Mouse (Mus musculus) hindbrain, embryonic 11.5 days (tissue): ENCODE measurements around the gene Lhx6. TPM values are rescaled to one million over a fixed set of nuclear protein-coding genes. Genes with fewer than 3 reads are reported as not detected.

Experiments used
- ATAC-seq: fragments of 200-750 bp; cut with Nextera tagmentation; 2 replicates; pipeline ENCODE4 v1.8.0; 2017; ENCODE audit warnings: mild to moderate bottlenecking, moderate TSS enrichment, moderate library complexity; ENCODE audit not compliant: low FRiP score
- DNase-seq: peaks from one replicate; pipeline ENCODE4 v3.0.0-alpha.2; 2015; ENCODE audit warnings: low spot score
- H3K27ac ChIP-seq: fragments of 300-500 bp; sonication (generic); 2 replicates; pipeline ENCODE4 v1.5.1; 2014; ENCODE audit warnings: mild to moderate bottlenecking, low read depth, low read length
- H3K27me3 ChIP-seq: fragments of 300-500 bp; sonication (generic); 2 replicates; pipeline ENCODE4 v1.6.1; 2014; ENCODE audit warnings: mild to moderate bottlenecking, low read length, moderate library complexity, mixed read lengths; ENCODE audit not compliant: control insufficient read depth, insufficient read depth
- H3K36me3 ChIP-seq: fragments of 300-500 bp; sonication (generic); 2 replicates; pipeline ENCODE4 v1.6.1; 2014; ENCODE audit warnings: mild to moderate bottlenecking, low read length, moderate library complexity, mixed read lengths; ENCODE audit not compliant: control insufficient read depth, insufficient read depth
- H3K4me1 ChIP-seq: fragments of 300-500 bp; sonication (generic); replicated peaks from 2 replicates; pipeline ENCODE4 v1.6.1; 2014; ENCODE audit warnings: low read length, mixed read lengths; ENCODE audit not compliant: control insufficient read depth, insufficient read depth
- H3K4me2 ChIP-seq: fragments of 300-500 bp; sonication (generic); replicated peaks from 2 replicates; pipeline ENCODE4 v1.6.1; 2014; ENCODE audit warnings: mild to moderate bottlenecking, low read depth, low read length
- H3K4me3 ChIP-seq: fragments of 300-500 bp; sonication (generic); 2 replicates; pipeline ENCODE4 v1.5.1; 2014; ENCODE audit warnings: low read depth, low read length
- H3K9ac ChIP-seq: fragments of 300-500 bp; sonication (generic); 2 replicates; pipeline ENCODE4 v1.6.1; 2014; ENCODE audit warnings: low read depth, low read length
- H3K9me3 ChIP-seq: fragments of 300-500 bp; sonication (generic); 2 replicates; pipeline ENCODE4 v1.6.1; 2016; ENCODE audit warnings: low read length; ENCODE audit not compliant: control insufficient read depth
- WGBS: fragments of 180-500 bp; shearing (Covaris S2); extraction: QIAGEN DNeasy Blood & Tissue Kit; methylation state at CpG from one replicate; pipeline ENCODE4 v1.1.7; 2014; 5-methylcytosine and 5-hydroxymethylcytosine counted together
- polyA plus RNA-seq: library from polyadenylated mRNA; unstranded; fragments of >200 nt; fragmentation: Nextera tagmentation; extraction: Ambion mirVana; gene quantifications from 2 replicates; pipeline ENCODE4 v1.2.1, GENCODE M21; 2014

Gene Lhx6
- polyA plus RNA-seq, 1 experiment from 2014 or later, result 1.3 TPM

DNA sequence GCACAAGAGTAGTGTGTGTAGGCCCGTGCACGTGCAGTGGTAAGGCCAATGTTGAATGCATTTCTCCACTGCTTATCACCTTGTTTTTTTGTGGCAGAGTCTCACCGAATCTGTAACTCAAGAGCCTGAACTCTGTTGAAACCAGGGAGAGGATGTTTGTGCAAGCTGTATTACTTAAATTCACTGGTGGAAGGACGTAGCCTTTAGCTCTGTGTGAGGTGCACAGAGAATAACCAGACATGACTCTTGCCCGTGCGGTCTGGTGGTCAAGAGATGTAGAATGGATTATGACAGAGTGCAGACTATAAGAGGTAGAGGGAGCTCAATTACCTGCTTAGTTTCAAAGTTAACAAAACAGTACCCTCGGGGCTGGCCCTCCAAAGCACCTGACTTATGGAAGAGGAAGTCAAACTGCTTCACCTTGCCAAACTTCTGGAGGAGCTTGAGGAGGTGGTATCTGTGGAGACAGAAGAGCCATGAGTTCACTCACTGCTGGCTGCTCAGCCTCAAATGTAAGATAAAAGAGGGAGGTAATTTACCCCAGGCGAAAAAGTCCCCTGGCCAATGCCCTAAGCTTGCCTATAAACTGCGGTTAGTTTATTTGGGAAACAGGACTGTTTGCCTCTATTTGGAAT is 21.7 kb upstream of the Lhx6 start:
- ATAC-seq (no peak), DNase-seq (no peak)
- Histone ChIP-seq H3K4me1 (no peaks in the 10 kb centered on the region), H3K9me3 (no peaks in the 10 kb centered on the region), H3K4me2 (no peak overlapping the region), H3K4me3 (no peak overlapping the region), H3K9ac (no peak overlapping the region), H3K27me3 (no peaks in the 10 kb centered on the region), H3K27ac (no peak overlapping the region), H3K36me3 (0 out of 2 replicates have a peak, but pooled peaks cover 6% of the 10 kb centered on the region)
- 98% methylated on average over 9 of the region's 9 CpGs for WGBS

DNA sequence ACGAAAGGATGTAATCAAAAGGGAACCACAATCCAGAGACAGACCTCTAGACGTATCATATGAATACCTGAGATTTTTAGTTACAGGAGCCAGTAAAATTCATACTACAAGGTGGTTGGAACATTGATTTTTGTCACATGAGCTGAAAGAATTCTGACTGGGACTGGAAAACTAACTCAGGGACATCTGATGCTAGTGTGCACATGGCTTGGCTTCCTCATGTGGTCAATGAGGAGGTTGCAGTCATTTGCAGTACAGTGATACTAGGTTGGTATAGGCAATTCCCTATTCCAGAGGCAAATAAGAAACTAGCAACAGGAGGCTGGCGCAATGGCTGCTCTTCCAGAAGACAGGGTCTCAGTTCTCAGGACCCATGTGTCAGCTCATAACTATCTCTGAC is 7.4 kb upstream of the Lhx6 start:
- 74% methylated on average over 3 of the region's 3 CpGs for WGBS
- H3K9ac ChIP-seq, result no peak overlapping the region
- no peaks in the 10 kb centered on the region for H3K4me1 ChIP-seq
- H3K9me3 ChIP-seq, result no peaks in the 10 kb centered on the region
- no peak overlapping the region for H3K27ac ChIP-seq
- peaks cover 2% of the 10 kb centered on the region; the same call in 1 of the 2 replicates for H3K36me3 ChIP-seq
- H3K4me2 ChIP-seq, result no peak overlapping the region
- H3K4me3 ChIP-seq, result no peak overlapping the region
- peaks cover 19% of the 10 kb centered on the region for H3K27me3 ChIP-seq
- no peak for ATAC-seq
- DNase-seq, result no peak

DNA sequence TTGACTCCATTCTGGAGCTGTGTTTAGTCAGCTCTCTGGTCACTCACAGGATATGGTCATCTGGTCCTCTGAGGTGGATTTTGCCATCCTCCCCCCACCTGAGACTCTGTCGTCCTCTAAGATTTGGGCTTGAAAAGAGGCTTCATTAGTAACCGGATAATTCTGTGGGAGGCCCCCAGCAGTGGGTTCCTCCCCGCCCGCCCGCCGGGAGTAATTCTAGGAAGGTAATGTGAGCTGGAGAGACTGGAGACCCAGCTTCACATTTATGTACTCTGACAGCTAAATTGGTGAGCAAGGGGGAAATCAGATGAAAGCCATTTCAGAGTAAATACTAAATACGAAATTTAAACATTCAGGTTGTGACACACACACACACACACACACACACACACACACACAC is 3.4 kb upstream of the Lhx6 start:
- H3K4me2 ChIP-seq, result no peak overlapping the region
- ATAC-seq, result no peak
- H3K9me3 ChIP-seq, result no peaks in the 10 kb centered on the region
- DNase-seq, result no peak
- no peaks in the 10 kb centered on the region for H3K36me3 ChIP-seq
- 10% methylated on average over 7 of the region's 7 CpGs for WGBS
- peaks cover 9% of the 10 kb centered on the region for H3K4me1 ChIP-seq
- no peak overlapping the region for H3K9ac ChIP-seq
- H3K27ac ChIP-seq, result no peak overlapping the region
- peaks cover 59% of the 10 kb centered on the region for H3K27me3 ChIP-seq
- no peak overlapping the region for H3K4me3 ChIP-seq

DNA sequence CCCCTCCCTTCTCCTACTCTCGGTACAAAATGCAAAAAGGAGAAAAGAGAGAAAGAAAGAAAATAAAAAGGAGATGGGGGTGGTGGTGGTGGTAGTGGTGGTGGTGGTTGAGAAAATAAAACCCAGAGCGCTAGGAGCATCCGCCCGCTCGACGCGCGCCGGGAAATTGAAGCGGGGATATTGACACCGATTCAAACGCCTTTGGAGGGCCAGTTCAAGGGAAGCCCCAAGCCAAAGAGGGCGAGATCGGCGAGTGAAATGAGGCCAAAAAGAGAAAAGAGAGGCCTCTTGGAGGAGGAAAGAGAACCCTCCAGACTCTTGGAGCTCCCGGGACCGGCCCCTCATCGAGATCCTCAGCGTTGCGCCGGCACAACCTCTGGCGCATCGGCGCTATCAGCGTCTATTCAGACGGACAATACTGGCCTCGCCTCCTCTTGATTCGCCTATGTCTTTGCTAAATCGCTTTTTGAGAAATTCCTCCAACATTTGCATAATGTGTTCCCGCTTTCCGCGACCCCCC is 712 bp downstream of the Lhx6 start:
- peak; percentile 39; the same call in 1 of the 2 replicates for ATAC-seq
- Histone ChIP-seq H3K4me1 (peaks cover 14% of the 10 kb centered on the region), H3K9me3 (no peaks in the 10 kb centered on the region), H3K27me3 (peaks cover 96% of the 10 kb centered on the region), H3K9ac (0 out of 2 replicates have a peak overlapping the region, but pooled peaks have one; percentile 15), H3K4me3 (peak overlapping the region; percentile 26), H3K4me2 (peak overlapping the region; percentile 36), H3K36me3 (no peaks in the 10 kb centered on the region), H3K27ac (no peak overlapping the region)
- DNase-seq, result peak; percentile 70
- under 1% methylated on average over 30 of the region's 32 CpGs for whole genome bisulfite sequencing

DNA sequence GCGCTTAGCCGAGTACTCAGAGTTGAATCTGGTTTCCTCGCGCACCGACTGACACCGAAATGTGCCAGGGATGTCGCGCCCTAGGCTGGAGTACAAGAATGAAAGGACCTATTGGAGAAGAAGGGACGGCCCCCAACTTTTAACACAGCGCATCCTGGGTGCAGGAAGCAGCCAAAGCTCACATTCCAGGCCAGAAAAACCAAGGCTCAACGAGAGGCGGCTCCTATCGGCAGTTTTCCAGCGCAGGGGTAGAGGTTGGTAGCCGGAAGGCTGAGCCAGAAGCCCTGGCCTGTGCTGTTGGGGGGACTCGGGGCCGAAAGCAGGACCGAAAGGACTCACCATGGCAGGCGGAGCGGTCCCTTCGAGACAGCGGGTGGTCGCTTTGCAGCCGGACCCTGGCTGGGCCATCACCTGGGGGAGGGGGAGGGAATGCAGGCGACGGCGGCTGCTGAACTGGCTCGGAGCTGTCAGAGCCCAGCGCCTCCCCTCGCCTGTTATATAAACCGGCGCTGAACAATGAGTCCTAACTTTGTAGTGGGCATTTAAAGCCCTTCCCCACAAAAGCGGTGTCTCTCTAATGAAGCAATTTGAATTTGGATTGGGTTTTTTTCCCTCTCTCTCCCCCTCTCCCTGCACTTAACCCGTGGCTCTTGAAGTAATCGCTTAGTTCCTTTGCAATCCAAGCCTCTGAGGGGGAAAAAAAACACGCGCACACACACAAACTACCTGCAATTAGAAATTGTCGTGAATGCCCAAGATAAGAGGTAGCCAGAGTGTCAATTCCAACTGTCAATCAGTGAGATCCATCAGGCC is 1.4 kb downstream of the Lhx6 start:
- H3K27me3 ChIP-seq, result peaks cover 98% of the 10 kb centered on the region
- under 1% methylated on average over 38 of the region's 38 CpGs for WGBS
- H3K4me2 ChIP-seq, result peak overlapping the region; percentile 31; the same call in 1 of the 2 replicates
- H3K9me3 ChIP-seq, result no peaks in the 10 kb centered on the region
- H3K9ac ChIP-seq, result no peak overlapping the region
- H3K27ac ChIP-seq, result no peak overlapping the region
- peak; percentile 67 for DNase-seq
- H3K4me3 ChIP-seq, result peak overlapping the region; percentile 20
- no peak for ATAC-seq
- H3K4me1 ChIP-seq, result peaks cover 14% of the 10 kb centered on the region
- no peaks in the 10 kb centered on the region for H3K36me3 ChIP-seq

DNA sequence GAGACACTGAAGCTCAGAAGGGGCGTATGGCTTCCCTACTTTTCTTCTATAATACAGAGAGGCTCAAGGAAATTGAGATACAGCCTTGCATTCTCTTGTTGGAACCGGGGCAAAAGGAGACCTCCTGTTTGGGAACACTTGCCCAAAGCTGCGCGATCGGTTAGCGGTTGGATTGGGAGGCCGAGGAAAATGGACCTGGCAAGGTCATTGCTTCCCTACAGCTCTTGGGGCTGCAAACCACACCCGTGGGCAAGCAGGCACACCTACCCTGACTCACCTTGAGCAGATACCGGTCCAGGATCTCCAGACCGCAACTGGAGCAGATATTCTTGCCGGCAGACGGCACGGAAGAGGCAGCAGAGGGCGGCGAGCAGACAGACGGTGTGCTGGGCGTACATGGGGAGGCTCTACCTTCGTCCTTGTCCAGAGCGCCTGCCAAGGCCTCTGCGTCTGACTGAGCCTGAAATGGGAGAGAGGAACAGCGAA is 2.1 kb downstream of the Lhx6 start:
- ATAC-seq (no peak), DNase-seq (peak; percentile 51)
- Histone ChIP-seq H3K27ac (no peak overlapping the region), H3K27me3 (peaks cover 99% of the 10 kb centered on the region), H3K9me3 (no peaks in the 10 kb centered on the region), H3K4me1 (peaks cover 14% of the 10 kb centered on the region), H3K4me2 (peak overlapping the region; percentile 31), H3K9ac (no peak overlapping the region), H3K36me3 (no peaks in the 10 kb centered on the region), H3K4me3 (no peak overlapping the region)
- 2% methylated on average over 21 of the region's 21 CpGs for WGBS

DNA sequence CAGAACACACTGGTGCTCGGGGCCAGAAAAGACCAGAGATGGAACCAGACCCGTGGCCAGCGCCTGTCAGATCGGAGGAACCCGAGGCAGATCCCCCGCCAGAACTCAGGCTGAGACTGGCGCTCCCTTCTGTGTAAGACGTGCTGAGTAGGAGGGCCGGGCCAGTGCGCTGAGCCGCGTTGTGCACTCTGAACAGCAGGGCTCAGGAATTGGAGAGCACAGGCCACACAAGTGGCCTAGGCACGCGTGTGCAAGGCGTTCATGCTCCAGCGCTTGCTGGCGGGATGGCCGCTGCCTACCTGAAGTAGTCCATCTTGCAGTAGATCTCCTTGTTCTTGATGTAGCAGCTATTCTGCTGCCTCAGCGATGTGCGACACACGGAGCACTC is 2.7 kb downstream of the Lhx6 start:
- H3K9me3 ChIP-seq, result no peaks in the 10 kb centered on the region

DNA sequence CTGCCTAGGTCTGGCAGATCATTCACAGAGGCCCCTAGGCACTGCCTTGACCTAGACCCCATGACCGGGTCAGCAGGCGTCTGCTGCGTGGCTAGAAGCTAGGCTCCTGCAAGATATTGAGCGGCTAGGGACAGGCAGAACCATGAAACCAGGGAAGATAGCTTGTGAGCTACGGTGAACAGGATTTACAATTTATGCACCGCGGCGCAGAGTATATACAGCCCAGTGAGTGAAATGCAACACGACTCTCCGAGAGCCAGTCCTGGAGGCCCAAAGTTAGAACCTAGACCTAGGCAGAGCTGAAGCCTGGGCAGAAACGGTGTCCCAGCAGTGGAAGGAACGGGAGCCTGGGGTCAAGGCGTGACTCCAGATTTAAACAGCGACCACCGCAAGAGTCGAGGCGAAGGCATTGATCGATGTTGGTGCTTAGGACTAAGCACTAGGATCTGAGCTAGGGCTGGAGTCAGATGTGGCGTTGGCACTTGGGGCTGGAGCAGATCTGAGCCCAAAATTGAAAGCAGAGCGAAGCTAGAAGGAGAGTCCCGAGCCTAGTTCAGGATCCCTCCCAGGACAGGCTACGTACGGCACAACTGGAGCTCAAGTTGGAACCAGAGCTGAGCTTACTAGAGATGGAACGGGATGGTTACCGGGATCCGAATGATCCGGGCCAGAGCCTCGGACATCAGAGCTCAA is 3.2 kb downstream of the Lhx6 start:
- Histone ChIP-seq H3K9ac (no peak overlapping the region), H3K4me1 (peaks cover 14% of the 10 kb centered on the region), H3K4me2 (no peak overlapping the region), H3K27me3 (peaks cover 99% of the 10 kb centered on the region), H3K27ac (no peak overlapping the region), H3K36me3 (no peaks in the 10 kb centered on the region), H3K4me3 (no peak overlapping the region), H3K9me3 (no peaks in the 10 kb centered on the region)
- DNase-seq (peak; percentile 68), ATAC-seq (no peak)
- WGBS, result 2% methylated on average over 28 of the region's 28 CpGs

More for the DNA sequence above, 2.7 kb downstream of the Lhx6 start:
- Histone ChIP-seq H3K4me3 (no peak overlapping the region), H3K9ac (no peak overlapping the region), H3K4me1 (peaks cover 14% of the 10 kb centered on the region), H3K4me2 (peak overlapping the region; percentile 11; the same call in 1 of the 2 replicates), H3K27me3 (peaks cover 99% of the 10 kb centered on the region), H3K27ac (no peak overlapping the region), H3K36me3 (no peaks in the 10 kb centered on the region)
- WGBS, result under 1% methylated on average over 21 of the region's 21 CpGs
- DNase-seq (no peak), ATAC-seq (no peak)
